Mouse (Mus musculus): ENCODE measurements at regions not wholly inside any gene's neighbourhood (a gene's known extent, or its start where the extent isn't known, plus 50 kb on each side); places are given as distances from the start of the nearest gene placed in this dataset.

DNA sequence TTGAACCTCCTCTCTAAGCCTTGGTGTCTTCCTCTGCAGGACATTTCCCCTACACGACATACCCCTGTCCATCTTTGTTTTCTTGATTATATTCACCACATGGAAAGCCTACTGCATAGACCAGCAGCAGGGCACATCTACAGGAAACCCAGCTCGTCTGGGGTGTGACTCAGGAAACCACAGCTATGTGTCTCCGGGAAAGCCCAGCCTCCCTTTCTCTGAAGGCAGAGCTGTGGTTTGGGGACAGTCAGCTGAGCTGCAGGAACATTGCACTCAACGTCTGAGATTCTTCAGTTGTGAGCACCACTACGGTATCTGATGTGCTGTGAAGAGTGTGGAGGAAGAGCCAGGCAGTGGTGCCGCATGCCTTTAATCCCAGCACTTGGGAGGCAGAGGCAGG is 286.9 kb downstream of the Foxo1 start:
- intact Hi-C loops (cut with DNase I), result no loop called here

DNA sequence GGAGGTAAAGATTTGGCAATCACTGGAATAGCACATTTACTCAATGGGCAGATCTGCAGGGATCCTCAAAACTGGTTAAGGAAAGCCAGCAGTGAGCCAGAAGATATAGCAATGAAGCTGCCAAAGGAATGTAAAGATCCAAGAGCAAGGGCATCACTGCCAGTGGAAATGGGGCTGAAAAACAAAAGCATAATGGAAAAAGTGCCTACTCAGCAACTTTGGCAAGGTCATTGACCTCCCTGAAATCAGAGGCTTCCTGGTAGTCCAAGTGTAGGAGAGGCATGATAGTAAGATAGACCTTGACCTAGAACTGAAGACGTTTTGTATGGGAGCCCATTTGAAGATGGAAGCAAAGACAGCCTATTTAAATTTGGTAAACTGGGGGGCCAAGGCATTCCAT is 286.4 kb downstream of the Foxo1 start:
- intact Hi-C loops (cut with DNase I), result no loop called here

DNA sequence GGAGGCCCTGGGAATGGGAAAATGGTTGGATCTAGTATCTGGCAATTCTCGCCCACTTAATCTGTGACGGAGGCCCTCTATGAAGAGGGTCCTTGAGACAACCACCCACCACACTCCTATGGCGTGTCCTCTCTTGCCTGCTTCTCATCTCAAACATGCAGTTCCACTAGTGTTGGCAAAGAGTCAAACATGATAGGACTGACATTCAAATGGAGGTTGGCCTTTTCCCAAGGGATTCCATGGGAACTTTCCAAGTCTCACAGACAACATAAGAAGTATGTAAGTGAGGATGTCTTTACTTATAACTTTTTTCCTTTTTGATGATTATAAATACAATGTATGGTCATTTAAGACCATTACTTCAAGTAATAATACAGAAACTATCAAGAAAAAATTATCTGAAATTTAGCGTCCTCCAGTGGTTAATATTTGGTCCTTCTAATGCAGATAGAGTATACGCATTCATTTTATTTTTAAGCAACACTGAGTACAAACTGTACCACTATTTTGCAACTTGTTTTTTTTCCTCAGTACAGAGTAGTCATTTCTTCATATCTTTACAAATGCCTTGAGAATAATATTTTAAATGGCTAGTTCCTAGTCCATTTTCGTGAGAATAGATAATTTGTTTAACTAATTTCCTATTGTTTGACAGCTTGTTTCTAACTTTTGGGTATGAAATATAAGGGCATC is 280.2 kb downstream of the Foxo1 start:
- intact Hi-C loops (cut with DNase I), result loop anchor here (10.0 kb wide), 1 partner anchor 206 kb away; no protein-coding TSS in a partner anchor

- intact Hi-C loops (cut with DNase I), result loop anchor here (10.0 kb wide), 1 partner anchor 209 kb away; no protein-coding TSS in a partner anchor
Measured at GRCm38 (mm10) chr3:52546035-52546434, 277.9 kb downstream of the Foxo1 start.

- intact Hi-C loops (cut with DNase I), result loop anchor here (10.0 kb wide), 1 partner anchor 212 kb away; no protein-coding TSS in a partner anchor
Measured at GRCm38 (mm10) chr3:52543006-52543405, 274.9 kb downstream of the Foxo1 start.

GRCm38 (mm10) chr3:52540862-52541380 is 272.8 kb downstream of the Foxo1 start:
- intact Hi-C loops (cut with DNase I), result loop anchor here (10.0 kb wide), 1 partner anchor 214 kb away; no protein-coding TSS in a partner anchor

GRCm38 (mm10) chr3:52539813-52540378 is 271.8 kb downstream of the Foxo1 start:
- intact Hi-C loops (cut with DNase I), result loop anchor here (10.0 kb wide), 1 partner anchor 215 kb away; no protein-coding TSS in a partner anchor

GRCm38 (mm10) chr3:52538306-52538705 is 270.2 kb downstream of the Foxo1 start:
- intact Hi-C loops (cut with DNase I), result no loop called here

DNA sequence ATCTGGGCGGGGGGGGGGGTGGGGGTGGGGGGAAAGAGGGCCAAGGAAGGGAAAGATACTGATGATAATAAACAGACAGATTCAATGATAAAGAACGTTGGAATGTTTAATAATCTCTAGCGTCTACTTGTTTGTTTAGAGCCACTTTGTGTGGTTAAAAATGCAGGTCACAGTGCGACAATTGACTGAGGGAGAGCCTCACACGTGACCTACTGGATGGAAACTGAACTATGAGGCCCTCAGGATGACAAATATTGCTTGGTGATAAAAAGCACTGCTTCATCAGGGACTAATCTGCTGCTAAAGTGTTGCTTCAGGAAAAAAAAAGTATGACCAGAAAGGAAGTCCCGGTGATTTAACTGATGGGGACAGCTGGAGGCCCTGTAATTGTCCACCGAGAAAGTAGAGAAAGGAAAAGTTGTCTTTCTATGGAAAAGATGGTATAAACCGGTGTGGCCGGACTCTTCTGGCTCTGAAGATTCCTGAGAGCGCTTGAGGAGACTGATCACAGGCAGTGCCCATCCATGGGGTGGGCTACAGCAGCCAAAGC is 269.3 kb downstream of the Foxo1 start:
- intact Hi-C loops (cut with DNase I), result no loop called here

GRCm38 (mm10) chr3:52535411-52536021 is 267.4 kb downstream of the Foxo1 start:
- intact Hi-C loops (cut with DNase I), result no loop called here

GRCm38 (mm10) chr3:52534118-52534517 is 266.0 kb downstream of the Foxo1 start:
- intact Hi-C loops (cut with DNase I), result no loop called here

DNA sequence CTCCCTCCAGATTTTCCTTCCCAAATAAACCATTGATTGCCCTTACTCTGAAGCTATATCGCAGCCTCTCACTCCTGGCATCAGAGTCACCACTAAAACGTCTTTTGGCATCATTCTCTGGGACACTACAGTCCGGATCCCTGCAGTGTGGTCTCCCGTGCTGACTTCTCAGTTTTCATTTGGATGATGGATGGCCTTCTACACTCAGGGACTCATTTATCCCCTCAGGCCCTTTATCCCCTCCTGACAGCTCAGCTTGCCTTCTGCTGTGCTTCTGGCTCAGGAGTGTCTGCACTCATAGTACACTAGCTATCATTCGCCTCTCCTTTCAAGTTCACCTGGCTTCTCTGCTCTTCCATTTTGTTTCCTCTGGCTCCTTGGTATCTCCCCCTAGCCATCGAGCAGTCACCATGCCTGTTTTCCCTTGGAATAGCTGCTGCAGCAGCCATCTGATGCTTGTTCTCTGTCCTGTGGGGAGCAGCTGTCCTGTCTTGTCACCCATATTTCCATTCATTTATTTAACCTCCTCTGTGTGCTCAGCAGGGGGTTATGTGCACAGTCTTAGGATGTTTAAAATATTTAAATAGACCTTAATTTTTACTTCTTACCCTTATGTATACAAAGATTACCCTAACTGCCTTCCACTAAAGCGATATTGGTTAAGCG is 263.7 kb downstream of the Foxo1 start:
- intact Hi-C loops (cut with DNase I), result no loop called here

DNA sequence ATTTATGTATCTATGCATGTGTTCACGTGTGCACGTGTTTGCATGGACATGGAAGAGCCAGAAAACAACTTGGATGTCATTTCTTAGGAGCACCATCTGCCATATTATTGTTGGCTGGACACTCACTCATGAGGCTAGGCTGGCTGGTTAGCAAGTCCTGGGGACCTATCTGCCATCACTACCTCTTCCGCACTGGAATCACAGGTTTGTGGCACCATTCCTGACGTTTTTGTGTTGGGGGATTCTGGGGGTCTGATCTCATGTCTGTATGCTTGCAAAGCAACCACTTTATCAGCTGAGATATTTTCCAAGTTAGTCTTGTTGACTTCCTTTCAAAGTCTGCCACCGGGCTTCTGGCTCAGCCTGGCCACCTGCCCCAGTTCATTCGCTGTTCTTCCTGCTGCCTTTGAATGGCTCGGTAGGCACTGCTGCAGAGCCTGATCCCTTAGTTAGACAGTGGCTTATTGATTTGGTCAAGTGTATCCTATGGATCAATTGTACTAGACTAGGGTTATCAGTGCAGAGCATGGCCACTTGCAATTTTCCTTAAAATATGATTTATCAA is 262.4 kb downstream of the Foxo1 start:
- intact Hi-C loops (cut with DNase I), result no loop called here

- intact Hi-C loops (cut with DNase I), result no loop called here
Measured at GRCm38 (mm10) chr3:52529136-52529535, 261.0 kb downstream of the Foxo1 start.

- intact Hi-C loops (cut with DNase I), result no loop called here
Measured at GRCm38 (mm10) chr3:52528521-52528920, 260.4 kb downstream of the Foxo1 start.

GRCm38 (mm10) chr3:52527781-52528180 is 259.6 kb downstream of the Foxo1 start:
- intact Hi-C loops (cut with DNase I), result no loop called here

GRCm38 (mm10) chr3:52527010-52527754 is 259.0 kb downstream of the Foxo1 start:
- intact Hi-C loops (cut with DNase I), result no loop called here

DNA sequence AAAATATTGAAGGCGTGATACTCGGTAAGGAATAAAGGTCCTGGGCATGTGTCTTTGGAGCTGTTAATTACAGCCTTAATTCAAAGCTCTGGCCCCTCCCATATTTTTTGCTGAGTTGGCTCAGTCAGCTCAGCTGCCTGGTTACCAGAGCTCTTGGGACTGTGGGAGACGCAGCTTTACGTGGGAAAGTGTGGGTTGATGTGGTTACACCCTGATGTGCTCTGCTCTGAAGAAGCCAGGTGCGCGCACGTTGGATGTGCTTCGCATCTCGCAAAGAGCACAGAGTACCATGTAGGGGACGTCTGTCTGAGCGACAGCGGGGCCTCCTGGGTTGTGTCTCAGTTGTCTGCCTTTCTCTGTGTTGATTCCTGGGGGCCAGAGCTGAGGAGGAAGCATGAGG is 254.8 kb downstream of the Foxo1 start:
- intact Hi-C loops (cut with DNase I), result no loop called here

DNA sequence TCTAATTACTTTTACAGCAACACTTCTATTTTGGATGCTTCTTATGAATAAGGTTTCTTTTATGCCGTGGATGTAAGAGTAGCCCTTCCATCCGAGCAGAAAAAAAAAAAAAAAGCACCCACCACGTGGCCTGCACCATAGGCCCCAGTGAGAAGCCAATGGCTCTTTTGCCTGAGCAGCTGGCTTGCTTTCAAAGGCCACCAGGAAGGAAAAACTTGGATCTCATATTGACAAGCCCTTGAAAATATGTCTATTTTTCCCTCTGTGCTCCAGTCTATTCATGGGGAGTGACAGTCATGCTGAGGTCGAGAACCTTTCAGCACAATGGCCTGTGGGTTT is 252.4 kb downstream of the Foxo1 start:
- intact Hi-C loops (cut with DNase I), result no loop called here

GRCm38 (mm10) chr3:52519910-52520608 is 251.9 kb downstream of the Foxo1 start:
- intact Hi-C loops (cut with DNase I), result no loop called here
